Mouse (Mus musculus): Measurements from ENCODE around the gene Zfp60. TPM values are rescaled to one million over a fixed set of nuclear protein-coding genes. Genes with fewer than 3 reads are reported as not detected.

The Zfp60 gene
- polyA plus RNA-seq, 1 experiment from 2014 or later, result 92.5 TPM

GRCm38 (mm10) chr7:27696711-27697110 lies 34.5 kb upstream of the Zfp60 start:
- no peak overlapping the region for H3K27ac ChIP-seq
- H3K9me3 ChIP-seq (ENCODE audit: control insufficient read depth, low read length), result no peaks in the 10 kb centered on the region
- H3K9ac ChIP-seq, result no peak overlapping the region
- H3K4me3 ChIP-seq (replicated peaks; ENCODE audit: low read length), result no peak overlapping the region
- 31% methylated on average over 3 of the region's 3 CpGs for WGBS
- H3K36me3 ChIP-seq (replicated peaks; ENCODE audit: control insufficient read depth, insufficient read depth), result peaks cover 30% of the 10 kb centered on the region
- H3K4me2 ChIP-seq (replicated peaks), result no peak overlapping the region
- H3K27me3 ChIP-seq (ENCODE audit: control insufficient read depth, insufficient read depth, low read length), result no peaks in the 10 kb centered on the region
- H3K4me1 ChIP-seq (replicated peaks; ENCODE audit: control insufficient read depth, insufficient read depth, low read length), result no peaks in the 10 kb centered on the region
- DNase-seq (ENCODE audit: low spot score), result no peak
- ATAC-seq (ENCODE audit: low FRiP score), result no peak

GRCm38 (mm10) chr7:27710402-27710801 lies 20.8 kb upstream of the Zfp60 start:
- Histone ChIP-seq H3K9me3 (ENCODE audit: control insufficient read depth, low read length) (peaks cover 22% of the 10 kb centered on the region), H3K27me3 (ENCODE audit: control insufficient read depth, insufficient read depth, low read length) (no peaks in the 10 kb centered on the region), H3K36me3 (replicated peaks; ENCODE audit: control insufficient read depth, insufficient read depth) (no peaks in the 10 kb centered on the region), H3K27ac (no peak overlapping the region), H3K4me2 (replicated peaks) (no peak overlapping the region), H3K4me3 (replicated peaks; ENCODE audit: low read length) (no peak overlapping the region), H3K4me1 (replicated peaks; ENCODE audit: control insufficient read depth, insufficient read depth, low read length) (no peaks in the 10 kb centered on the region), H3K9ac (no peak overlapping the region)
- ATAC-seq (ENCODE audit: low FRiP score) (no peak), DNase-seq (ENCODE audit: low spot score) (no peak)
- 80% methylated on average over 7 of the region's 7 CpGs for WGBS

DNA sequence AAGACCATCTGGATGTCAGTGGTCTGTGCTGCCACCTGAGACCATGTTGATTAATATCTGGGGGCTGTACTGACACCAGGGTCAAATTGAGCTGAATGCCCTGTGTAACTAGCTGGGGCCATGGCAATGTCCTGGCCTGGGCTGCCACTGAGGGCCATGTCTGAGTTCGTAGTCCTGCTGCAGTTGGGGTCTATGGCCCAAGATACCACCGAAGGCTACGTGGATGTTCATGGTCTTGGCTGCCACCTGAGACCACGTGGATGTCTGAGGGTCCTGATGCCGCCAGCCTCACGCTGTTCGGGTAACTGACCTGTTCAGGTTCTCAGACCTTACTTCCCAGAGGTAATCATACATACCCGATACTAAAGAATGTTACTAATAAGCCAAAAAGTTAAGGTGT lies 9.2 kb upstream of the Zfp60 start:
- Histone ChIP-seq H3K9ac (no peak overlapping the region), H3K4me2 (replicated peaks) (no peak overlapping the region), H3K36me3 (replicated peaks; ENCODE audit: control insufficient read depth, insufficient read depth) (no peaks in the 10 kb centered on the region), H3K4me1 (replicated peaks; ENCODE audit: control insufficient read depth, insufficient read depth, low read length) (no peaks in the 10 kb centered on the region), H3K9me3 (ENCODE audit: control insufficient read depth, low read length) (no peaks in the 10 kb centered on the region), H3K27me3 (ENCODE audit: control insufficient read depth, insufficient read depth, low read length) (no peaks in the 10 kb centered on the region), H3K27ac (no peak overlapping the region), H3K4me3 (replicated peaks; ENCODE audit: low read length) (no peak overlapping the region)
- DNase-seq (ENCODE audit: low spot score) (no peak), ATAC-seq (ENCODE audit: low FRiP score) (no peak)
- WGBS, result 91% methylated on average over 8 of the region's 8 CpGs

GRCm38 (mm10) chr7:27725566-27726538 lies 5.3 kb upstream of the Zfp60 start:
- DNase-seq (ENCODE audit: low spot score) (peak; percentile 80), ATAC-seq (ENCODE audit: low FRiP score) (peak; percentile 78; the same call in 1 of the 2 replicates)
- WGBS, result 45% methylated on average over 12 of the region's 12 CpGs
- Histone ChIP-seq H3K36me3 (replicated peaks; ENCODE audit: control insufficient read depth, insufficient read depth) (no peaks in the 10 kb centered on the region), H3K4me3 (replicated peaks; ENCODE audit: low read length) (no peak overlapping the region), H3K4me2 (replicated peaks) (peak overlapping the region; percentile 11; the same call in 1 of the 2 replicates), H3K4me1 (replicated peaks; ENCODE audit: control insufficient read depth, insufficient read depth, low read length) (no peaks in the 10 kb centered on the region), H3K9me3 (ENCODE audit: control insufficient read depth, low read length) (no peaks in the 10 kb centered on the region), H3K9ac (peak overlapping the region; percentile 52), H3K27ac (peak overlapping the region; percentile 76), H3K27me3 (ENCODE audit: control insufficient read depth, insufficient read depth, low read length) (no peaks in the 10 kb centered on the region)

DNA sequence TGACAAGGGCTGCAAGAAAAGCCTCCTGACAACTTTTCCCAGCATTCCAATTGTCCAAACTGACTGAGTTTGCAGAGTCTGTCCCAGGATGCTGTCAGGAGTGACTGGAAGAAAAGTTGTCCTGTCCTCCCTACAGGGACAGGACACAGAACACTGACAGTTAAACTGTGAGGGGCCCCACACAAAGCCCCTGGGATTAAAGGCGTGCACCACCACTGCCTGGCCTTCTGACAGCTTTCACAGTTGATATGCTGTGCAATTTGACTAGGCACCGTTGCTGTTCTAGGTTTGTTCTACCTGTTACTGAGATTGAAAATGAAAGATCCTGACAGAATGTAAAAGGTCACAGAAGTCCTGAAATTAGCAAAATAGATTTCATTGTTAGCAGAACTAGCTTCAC lies 3.7 kb upstream of the Zfp60 start:
- ATAC-seq (ENCODE audit: low FRiP score), result no peak
- Histone ChIP-seq H3K9me3 (ENCODE audit: control insufficient read depth, low read length) (no peaks in the 10 kb centered on the region), H3K27me3 (ENCODE audit: control insufficient read depth, insufficient read depth, low read length) (no peaks in the 10 kb centered on the region), H3K4me3 (replicated peaks; ENCODE audit: low read length) (no peak overlapping the region), H3K9ac (no peak overlapping the region), H3K4me2 (replicated peaks) (no peak overlapping the region), H3K4me1 (replicated peaks; ENCODE audit: control insufficient read depth, insufficient read depth, low read length) (no peaks in the 10 kb centered on the region), H3K36me3 (replicated peaks; ENCODE audit: control insufficient read depth, insufficient read depth) (no peaks in the 10 kb centered on the region), H3K27ac (no peak overlapping the region)
- DNase-seq (ENCODE audit: low spot score), result no peak
- 59% methylated on average over 2 of the region's 2 CpGs for WGBS

DNA sequence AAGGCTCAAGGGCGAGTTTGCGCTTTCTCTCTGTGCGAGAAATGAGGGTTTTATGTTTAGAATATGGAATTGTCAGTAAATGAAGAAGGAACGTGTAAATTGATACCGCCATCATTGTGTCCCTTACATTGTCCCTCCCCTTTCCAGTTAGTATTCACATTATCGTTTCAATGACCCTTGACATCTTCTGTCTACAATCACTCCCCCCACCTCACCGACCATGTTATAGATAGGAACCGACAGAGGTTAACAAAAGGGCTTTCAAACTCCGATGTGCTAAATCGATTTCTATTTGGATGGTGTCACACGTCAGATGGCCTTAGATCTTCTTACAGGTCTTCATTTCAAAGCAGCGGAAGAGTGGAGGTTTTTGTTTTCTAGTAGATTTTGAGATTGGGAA lies 757 bp downstream of the Zfp60 start:
- 1% methylated on average over 12 of the region's 12 CpGs for WGBS
- Histone ChIP-seq H3K9me3 (ENCODE audit: control insufficient read depth, low read length) (no peaks in the 10 kb centered on the region), H3K4me2 (replicated peaks) (peak overlapping the region; percentile 91), H3K4me1 (replicated peaks; ENCODE audit: control insufficient read depth, insufficient read depth, low read length) (peaks cover 32% of the 10 kb centered on the region), H3K4me3 (replicated peaks; ENCODE audit: low read length) (peak overlapping the region; percentile 64), H3K9ac (peak overlapping the region; percentile 89), H3K36me3 (replicated peaks; ENCODE audit: control insufficient read depth, insufficient read depth) (no peaks in the 10 kb centered on the region), H3K27ac (peak overlapping the region; percentile 99), H3K27me3 (ENCODE audit: control insufficient read depth, insufficient read depth, low read length) (no peaks in the 10 kb centered on the region)
- no peak for ATAC-seq (ENCODE audit: low FRiP score)
- DNase-seq (ENCODE audit: low spot score), result peak; percentile 50

- peak overlapping the region; percentile 91 for H3K4me2 ChIP-seq (replicated peaks)
- H3K27ac ChIP-seq, result peak overlapping the region; percentile 99
- no peak for ATAC-seq (ENCODE audit: low FRiP score)
- H3K36me3 ChIP-seq (replicated peaks; ENCODE audit: control insufficient read depth, insufficient read depth), result 0 out of 2 replicates have a peak, but pooled peaks cover under 1% of the 10 kb centered on the region
- H3K9ac ChIP-seq, result peak overlapping the region; percentile 89
- 50% methylated on average over 6 of the region's 6 CpGs for WGBS
- DNase-seq (ENCODE audit: low spot score), result no peak
- H3K4me1 ChIP-seq (replicated peaks; ENCODE audit: control insufficient read depth, insufficient read depth, low read length), result peaks cover 32% of the 10 kb centered on the region
- no peaks in the 10 kb centered on the region for H3K27me3 ChIP-seq (ENCODE audit: control insufficient read depth, insufficient read depth, low read length)
- H3K9me3 ChIP-seq (ENCODE audit: control insufficient read depth, low read length), result no peaks in the 10 kb centered on the region
- H3K4me3 ChIP-seq (replicated peaks; ENCODE audit: low read length), result peak overlapping the region; percentile 64
Measured at GRCm38 (mm10) chr7:27732508-27732907, 1.3 kb downstream of the Zfp60 start.

DNA sequence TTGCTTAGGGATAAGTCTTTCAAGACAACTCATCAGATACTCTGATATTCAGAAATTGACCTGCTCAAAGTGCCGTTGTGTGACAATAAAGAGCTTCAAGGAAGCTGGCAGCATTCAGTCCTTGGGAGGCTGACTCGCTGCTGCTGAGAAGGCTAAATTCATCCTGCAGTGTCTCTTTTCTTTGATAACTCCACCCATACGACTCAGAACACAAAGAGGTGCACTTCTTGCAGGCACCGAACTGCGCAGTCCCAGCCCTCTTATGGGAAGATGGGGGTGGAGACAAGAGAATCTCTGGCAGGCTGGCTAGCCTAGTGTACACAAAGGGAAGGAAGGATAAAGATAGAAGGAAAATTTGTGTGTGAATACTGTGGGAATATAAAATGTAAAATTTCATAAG lies 4.3 kb downstream of the Zfp60 start:
- H3K9me3 ChIP-seq (ENCODE audit: control insufficient read depth, low read length), result no peaks in the 10 kb centered on the region
- peak overlapping the region; percentile 51 for H3K9ac ChIP-seq
- no peaks in the 10 kb centered on the region for H3K27me3 ChIP-seq (ENCODE audit: control insufficient read depth, insufficient read depth, low read length)
- peak overlapping the region; percentile 55 for H3K27ac ChIP-seq
- ATAC-seq (ENCODE audit: low FRiP score) (no peak), DNase-seq (ENCODE audit: low spot score) (no peak)
- WGBS, result 12% methylated on average over 5 of the region's 5 CpGs
- H3K4me2 ChIP-seq (replicated peaks), result peak overlapping the region; percentile 91
- peaks cover 26% of the 10 kb centered on the region for H3K36me3 ChIP-seq (replicated peaks; ENCODE audit: control insufficient read depth, insufficient read depth)
- no peak overlapping the region; the same call in 1 of the 2 replicates for H3K4me3 ChIP-seq (replicated peaks; ENCODE audit: low read length)
- H3K4me1 ChIP-seq (replicated peaks; ENCODE audit: control insufficient read depth, insufficient read depth, low read length), result peaks cover 32% of the 10 kb centered on the region

DNA sequence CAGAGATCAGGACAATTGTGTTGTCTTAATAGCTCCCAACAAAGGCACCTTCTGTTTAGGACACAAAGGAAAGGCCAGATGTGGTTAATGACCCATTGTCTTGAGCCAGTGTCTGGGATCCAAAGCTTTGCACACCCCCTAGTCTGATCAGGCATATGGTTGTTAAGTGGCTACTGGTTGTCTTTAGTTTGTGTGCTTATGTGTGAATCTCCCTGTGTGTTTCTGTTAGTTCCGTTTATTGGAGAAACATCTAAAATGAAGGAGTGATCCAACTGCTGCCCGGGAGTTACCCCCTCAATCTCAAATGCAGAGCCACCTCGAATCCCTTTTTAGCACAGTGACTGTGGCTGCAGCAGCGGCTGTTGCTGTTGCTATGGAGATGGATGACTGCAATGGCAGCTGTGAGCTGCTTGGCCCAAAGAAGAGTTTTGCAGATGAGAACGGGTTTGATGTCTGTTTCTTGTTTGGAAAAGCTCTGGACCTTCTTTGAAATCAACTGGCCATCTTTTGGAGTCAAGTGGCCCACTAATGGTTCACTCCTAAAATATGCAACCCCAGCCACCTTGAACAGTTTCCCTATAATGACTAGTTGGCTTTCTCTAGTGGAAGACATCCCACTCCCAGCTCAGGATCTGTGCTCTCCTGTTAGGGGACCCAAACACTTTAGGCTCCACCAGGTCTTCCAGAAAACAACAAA lies 25.3 kb downstream of the Zfp60 start:
- DNase-seq (ENCODE audit: low spot score), result peak; percentile 63
- H3K4me3 ChIP-seq (replicated peaks; ENCODE audit: low read length), result no peak overlapping the region
- no peak overlapping the region for H3K9ac ChIP-seq
- peaks cover 12% of the 10 kb centered on the region for H3K4me1 ChIP-seq (replicated peaks; ENCODE audit: control insufficient read depth, insufficient read depth, low read length)
- peak; percentile 66; the same call in 1 of the 2 replicates for ATAC-seq (ENCODE audit: low FRiP score)
- WGBS, result 11% methylated on average over 5 of the region's 5 CpGs
- H3K4me2 ChIP-seq (replicated peaks), result 0 out of 2 replicates have a peak overlapping the region, but pooled peaks have one; percentile 11
- peak overlapping the region; percentile 38 for H3K27ac ChIP-seq
- H3K9me3 ChIP-seq (ENCODE audit: control insufficient read depth, low read length), result no peaks in the 10 kb centered on the region; the same call in 1 of the 2 replicates
- peaks cover 17% of the 10 kb centered on the region for H3K36me3 ChIP-seq (replicated peaks; ENCODE audit: control insufficient read depth, insufficient read depth)
- H3K27me3 ChIP-seq (ENCODE audit: control insufficient read depth, insufficient read depth, low read length), result no peaks in the 10 kb centered on the region

Measured in hindbrain, embryonic 14.5 days (tissue).